Mouse (Mus musculus) common myeloid progenitor, adult 5-6 weeks (primary cell): ENCODE measurements around the gene Homer2. TPM values are rescaled to one million over a fixed set of nuclear protein-coding genes. Genes with fewer than 3 reads are reported as not detected.

Source experiments
- ATAC-seq: replicated peaks from 2 replicates; pipeline ENCODE4 v1.8.0; 2016; ENCODE audit warnings: low read depth, mild to moderate bottlenecking, moderate TSS enrichment, inconsistent platforms; ENCODE audit not compliant: poor library complexity, severe bottlenecking
- total RNA-seq: library from RNA; stranded (forward); fragments of 200-1000, 187-1606 nt; gene quantifications from 2 replicates; pipeline ENCODE4 v1.2.3, GENCODE M21; 2017

The Homer2 gene
- total RNA-seq, 1 experiment from 2014 or later: 0.78 TPM

DNA sequence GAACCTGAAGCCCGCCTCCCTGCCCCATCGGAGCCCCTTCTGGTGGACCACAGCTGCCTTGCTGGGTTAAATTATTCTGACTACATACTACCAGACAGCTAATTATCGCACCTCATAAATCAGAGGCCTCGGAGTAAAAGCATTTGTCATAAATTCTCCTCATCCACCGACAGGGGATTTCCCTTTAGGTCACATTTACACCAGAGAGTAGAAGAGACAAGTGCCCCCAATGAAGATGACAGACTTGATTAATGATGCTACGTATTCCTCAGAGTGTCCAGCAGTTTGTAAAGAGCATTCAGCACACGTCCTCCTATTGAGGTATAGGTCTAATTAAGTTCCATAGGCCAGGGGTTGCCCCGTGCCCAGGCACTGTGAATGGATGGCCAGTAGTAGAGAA, 50.7 kb downstream of the Homer2 start:
- ATAC-seq: no peak

DNA sequence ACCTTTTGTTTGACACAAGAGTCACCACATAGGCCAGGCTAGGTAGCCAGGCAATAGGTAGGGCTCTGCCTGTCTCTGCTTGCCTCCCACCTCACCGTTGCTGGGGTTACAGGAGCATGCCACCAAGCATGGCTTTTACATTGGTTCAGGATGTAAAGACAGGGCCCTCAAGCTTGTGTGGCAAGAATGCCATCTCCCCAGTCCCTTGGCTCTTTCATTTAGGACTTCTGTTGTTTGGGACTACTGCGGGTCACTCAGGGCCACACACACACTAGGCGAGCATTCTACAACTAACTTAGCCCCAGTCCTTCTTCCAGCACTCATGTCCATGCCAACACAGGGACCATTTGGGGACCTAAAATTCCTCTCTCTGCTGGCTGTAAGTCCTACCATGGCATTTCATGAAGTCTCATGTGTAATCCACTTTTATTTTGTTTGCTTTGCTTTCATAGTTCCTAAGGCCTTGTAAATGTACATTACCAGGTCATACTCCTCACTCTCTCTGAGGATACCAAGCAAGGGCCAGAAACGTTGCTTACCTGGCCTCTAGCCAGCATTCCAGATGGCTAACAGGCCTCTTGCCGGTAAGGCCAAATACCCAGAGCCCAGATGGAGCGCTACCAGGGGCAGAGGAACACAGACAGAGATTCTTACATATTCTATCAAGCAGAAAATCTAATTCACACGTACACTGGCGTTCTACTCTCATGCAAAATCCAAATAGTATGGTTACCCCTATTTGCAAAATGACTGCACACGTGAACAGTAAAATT, 52.2 kb downstream of the Homer2 start:
- no peak for ATAC-seq

DNA sequence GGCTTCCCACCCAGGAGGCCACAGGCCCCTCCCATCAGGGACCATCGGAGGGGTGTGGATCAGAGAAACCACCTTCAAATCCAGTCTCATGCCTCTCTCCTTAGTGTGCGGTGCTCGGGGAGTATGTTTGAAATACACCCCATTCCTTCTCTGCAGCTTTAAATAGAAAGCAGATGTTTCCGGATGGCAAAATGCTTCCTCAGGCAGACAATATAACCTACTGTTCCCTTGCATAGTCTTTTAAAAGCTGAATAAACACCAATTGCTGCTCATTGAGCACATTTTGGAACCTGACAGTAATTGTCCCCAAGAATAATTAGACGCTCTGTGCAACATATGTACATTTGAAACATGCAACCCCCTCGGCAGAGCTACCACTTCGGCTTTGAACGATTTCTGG, 53.3 kb downstream of the Homer2 start:
- ATAC-seq: no peak

DNA sequence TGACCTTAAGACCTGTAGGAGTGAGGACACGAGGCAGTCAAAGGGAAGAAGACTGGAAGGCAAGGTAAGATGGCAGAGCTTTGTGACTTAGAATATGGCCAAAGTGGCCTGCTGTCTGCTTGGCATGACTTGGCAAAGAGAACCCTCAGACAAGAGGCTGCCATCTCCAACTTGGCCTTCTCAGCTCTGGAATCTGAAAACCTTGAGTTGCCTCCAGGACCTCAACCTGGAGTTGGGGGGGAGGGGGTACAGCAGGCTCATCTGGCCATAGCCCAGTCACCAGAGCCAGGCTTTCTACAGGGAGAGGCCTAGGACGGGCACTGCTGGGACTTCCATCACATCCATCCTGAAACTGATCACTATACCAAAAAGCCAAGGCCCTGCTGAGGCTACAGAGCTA, 55.0 kb downstream of the Homer2 start:
- ATAC-seq: no peak

DNA sequence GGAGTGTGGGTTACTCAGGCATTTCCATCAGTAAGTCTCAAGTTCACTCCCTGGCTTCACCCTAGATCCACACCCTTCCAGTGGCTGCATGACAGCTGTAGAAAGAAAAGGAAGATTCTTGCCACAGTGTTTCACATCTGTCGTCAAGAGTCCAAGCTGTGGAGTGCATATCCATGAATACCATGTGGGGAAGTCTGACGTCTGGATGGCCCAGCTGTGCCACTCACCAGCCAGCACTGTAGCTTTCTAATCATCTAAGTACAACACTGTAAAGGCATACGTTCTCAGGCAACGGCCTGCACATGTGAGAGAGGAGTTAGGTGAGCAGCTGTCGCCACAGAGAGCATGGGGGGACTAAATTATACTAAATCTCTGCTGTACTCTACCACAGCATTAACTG, 56.0 kb downstream of the Homer2 start:
- no peak for ATAC-seq

DNA sequence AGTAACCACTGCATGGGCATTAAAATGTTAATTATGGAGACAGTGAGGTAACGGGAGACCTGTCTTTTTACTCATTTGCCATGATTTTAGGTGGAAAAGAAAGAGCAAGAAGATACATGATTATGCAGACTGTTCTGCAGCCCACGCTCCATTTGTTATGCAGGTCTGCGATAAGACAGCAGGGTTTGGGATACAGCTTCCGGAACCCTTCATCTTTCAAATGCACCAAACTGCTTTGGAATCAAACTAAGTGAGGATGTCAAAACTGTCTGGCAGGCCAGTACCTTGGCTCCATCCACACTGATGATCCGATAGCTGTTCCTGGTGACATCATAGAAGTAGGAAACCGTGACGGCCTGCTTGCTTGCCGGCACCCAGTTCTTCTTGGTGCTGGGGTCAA, 58.1 kb downstream of the Homer2 start:
- ATAC-seq: no peak

DNA sequence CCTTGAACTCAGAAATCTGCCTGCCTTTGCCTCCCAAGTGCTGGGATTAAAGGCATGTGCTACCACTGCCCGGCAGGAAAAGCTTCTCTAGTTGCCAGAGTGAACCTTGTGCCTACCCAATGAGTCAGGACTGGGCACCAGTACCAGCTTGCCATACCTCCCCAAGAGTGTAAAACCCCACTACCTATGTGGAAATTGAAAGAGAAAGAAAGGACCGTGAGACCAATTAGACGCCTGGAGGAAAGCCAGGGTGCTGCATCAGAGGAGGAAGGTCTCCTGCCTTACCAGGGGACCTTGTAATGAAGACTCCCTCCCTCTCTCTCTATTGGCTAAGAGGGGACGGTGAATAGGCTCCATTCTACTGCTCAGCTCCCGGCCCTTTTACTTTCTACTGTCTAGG, 59.4 kb downstream of the Homer2 start:
- no peak for ATAC-seq

DNA sequence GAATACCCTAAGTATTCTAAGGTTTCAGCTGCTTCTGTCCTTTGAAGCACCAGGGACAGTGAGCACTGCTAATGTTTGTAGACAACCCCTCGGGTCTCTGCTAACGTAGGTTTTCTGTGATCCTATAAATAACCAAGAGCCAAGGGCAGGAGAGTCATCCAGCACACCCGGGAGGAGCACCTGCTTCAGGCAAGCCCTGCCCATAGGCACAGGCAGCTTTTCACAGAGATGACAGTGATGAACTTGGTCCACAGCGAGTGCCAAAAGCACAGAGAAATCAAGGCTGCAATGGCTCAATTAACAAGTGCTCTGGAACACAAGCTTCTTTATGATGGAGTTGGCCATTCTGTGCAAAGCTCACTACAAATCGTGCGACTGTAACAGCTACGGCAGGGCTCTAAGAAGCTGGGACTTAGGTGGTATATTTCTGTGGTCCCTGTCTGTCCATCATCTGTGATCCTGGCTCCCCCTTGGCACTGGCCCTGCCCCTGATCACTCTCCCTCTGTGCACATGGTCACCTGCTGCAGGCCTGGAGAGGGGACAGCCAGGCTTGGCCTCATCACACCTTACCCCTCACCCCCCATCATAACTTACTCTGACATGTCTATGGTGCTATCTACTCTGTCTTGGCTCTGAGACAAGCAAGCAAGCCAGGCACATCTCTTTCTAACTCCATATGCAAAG, 62.6 kb downstream of the Homer2 start:
- no peak for ATAC-seq

DNA sequence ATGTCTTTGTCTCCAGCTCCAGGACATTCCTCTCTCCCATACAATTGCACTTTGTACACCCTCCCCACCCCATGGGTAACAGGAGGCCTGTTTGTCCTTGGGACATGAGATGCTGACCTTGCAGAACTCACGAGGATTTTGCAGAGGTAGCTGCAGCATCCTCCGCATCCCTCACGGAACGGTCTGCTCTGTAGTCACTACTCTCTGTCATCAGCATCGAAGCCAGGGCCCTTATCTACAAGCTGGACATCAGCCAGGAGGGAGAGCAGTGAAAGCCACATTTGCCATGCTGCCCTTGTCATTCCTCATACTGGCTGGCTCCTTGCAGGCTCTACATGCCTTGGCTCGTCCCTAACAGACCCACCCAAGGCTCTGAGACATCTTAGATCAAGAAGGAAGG, 66.2 kb downstream of the Homer2 start:
- ATAC-seq: no peak

DNA sequence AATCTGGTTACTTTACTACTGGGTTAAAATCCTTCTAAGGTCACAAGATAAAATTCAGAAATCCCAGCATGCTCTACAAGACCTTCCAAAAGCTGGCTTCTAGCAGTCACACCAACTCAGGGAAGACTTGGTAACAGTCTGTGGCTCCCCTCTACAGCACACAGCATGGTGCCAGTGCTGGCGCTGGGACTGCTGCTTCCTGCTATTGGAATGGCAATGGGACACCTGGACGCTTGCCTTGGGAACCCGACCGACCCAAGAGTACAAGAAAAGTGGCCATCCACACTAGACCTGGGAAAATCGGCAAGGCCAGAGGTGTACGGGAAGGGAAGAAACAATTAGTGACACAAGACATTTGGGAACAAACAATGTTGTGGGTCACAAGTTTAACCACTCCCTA, 74.7 kb downstream of the Homer2 start:
- ATAC-seq: no peak

DNA sequence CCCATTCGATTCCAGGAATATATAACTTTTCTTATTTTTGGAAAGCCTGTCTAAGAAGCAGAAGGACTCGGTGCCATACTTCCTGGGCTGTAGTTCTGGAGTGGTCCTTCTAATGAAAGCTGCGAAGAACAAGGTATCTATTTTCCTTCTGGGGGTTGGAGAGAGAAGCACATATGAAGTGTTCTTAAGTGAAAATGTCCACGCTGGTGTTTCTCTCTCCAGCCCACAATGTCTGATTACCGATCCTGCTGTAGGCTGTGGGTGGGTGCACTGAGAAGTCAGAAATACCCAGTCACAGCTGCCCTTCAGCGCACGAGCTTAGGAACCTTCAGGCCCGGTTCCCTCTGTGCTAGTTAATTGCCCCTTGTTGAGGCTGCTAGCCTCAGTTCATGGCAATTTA, 76.1 kb downstream of the Homer2 start:
- no peak for ATAC-seq

DNA sequence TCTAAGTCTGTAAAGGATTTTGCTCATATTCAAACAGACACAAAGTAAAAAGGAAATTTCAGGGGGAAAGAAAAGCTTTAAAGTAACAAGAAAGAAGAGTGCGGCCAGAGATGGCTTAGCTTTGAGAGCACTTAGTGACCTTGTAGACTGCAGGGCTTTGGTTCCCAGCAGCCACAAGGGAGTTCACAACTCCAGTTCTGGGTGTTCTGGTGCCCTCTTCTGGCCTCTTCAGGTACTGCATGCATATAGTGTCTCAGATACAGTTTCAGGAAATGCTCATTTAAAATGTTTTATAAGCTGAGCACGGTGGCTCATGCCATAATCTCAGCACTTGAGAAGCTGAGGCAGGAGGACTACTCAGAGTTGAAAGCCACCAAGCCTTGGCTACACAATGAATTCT, 80.9 kb downstream of the Homer2 start:
- 0 out of 2 replicates have a peak, but pooled peaks have one; percentile 52 for ATAC-seq

DNA sequence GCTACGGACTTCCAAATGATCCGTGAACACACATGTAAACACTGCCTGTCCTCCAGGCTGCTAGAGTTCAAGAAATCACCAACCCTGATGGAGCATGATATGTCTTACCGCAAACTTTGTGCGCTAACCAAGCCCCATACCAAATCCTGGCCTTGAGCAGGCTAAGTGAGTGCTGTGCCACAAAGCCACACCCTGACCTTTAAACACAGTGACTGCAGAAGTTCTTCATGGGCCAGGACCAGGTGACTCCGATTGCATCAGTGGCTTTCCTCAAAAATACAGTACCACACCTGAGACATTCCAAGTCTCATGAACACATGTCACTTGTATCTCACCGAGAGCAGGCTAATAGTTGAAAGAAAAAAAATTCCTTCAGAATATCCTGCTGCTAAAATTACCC, 83.6 kb downstream of the Homer2 start:
- ATAC-seq: no peak

DNA sequence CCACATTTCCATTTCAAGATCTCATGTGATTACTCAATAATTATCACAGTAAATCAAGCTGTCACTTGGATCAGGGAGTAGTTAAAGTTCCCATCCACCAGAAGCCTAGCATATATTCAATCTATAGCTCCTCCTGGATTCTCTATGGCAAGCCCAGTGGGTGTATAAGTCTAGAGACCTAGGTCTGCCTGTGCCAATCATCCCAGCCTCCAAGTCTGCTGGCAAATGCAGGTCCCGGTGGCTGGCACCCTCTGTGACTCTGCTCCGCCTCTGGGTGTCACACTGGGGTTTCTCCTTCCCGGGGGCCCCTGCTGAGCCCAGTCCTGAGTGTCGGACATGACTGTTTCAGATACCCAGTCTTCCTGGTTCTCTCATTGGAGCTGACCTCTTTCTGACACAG, 84.5 kb downstream of the Homer2 start:
- ATAC-seq: no peak

DNA sequence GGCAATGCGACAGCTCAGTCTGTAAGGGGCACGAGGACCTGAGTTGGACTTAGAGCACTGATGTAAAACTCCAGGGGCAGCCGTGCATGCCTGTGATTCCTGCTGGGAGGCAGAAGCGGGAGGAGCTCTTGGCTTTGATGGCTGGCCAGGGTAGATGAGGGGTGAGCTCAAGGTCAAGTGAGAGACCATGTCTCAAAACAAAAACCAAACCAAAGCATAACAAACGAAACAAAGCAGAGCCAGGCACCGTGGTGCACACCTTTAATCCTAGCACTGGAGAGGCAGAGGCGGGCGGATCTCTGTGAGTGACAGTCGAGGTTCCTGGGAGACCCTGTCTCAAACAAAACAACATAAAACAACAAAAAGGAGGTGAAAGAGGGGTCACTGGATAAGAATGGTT, 92.3 kb downstream of the Homer2 start:
- ATAC-seq: no peak

DNA sequence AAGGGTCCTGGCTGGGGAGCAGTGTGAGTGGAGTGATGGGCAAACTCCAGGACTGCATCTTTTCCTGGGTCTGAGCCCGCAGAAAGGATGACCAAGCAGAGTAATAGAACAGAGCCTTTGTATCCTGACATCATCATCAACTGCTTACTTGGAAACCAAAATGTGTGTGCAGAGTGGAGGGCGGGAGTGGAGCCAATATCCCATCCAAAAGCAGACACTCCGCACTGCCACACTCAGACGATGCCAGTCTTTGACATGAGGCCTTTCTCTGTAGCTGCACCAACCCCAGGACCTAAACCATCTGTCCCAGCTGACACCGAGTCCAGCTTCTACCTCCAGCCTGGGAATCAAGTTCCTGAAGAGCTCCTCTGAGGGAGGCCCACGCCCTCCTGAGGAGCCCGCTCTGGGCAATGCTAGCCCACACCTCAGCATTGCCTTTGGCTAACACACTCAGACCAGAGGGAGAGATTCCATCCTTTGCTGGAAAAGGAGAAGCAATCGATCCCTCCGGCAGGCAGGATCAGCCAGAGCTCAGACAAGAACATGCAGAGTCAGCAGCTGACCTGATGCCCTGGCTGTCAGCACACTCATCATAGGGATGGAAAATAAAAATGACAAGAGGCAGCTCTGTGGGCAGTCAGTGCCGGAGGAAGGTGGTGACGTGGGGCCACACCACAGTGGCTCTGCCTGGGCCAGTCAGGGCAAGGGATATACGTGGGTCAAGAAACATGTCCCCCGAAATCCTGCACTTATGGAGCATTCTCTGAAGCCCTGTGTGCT, 94.3 kb downstream of the Homer2 start:
- ATAC-seq: no peak

DNA sequence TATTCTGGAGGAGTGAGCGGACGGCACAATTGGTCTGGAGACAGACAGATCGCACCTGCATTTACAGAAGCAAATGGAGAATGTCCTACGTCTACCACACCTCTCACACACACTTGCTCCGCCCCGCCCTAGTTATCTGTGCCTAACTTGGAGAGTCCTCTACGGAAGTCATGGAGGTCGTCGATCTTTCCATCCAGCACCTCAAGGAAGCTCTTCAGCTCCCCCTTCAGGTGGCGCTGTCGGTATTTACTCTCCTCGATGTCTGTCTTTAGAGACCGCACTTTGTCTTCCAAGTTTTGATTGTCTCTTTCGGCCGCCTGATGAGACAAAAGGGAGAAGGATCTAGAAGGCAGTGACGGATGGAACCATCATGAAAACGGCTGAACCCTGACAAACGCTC, 97.2 kb downstream of the Homer2 start:
- ATAC-seq: peak; percentile 67

DNA sequence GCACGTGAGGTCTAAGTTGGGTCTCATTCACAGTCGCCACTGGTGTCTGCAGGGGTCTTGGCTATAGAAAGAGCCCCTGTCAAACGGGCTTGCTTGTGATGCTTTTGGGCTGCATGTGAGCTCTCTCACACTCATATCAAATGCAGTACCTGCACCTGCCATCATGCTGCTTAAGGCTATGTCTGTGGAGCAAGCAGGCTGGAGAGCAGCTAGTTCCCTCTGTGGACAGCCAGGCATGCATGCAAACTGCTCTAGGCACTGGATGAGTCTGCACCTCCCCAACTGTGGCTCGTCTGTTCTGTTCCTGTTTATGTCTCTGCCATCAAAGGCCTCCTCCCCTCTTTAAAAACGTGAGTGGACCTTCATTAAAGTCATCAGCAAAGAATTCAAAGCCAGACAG, 100.9 kb downstream of the Homer2 start:
- 0 out of 2 replicates have a peak, but pooled peaks have one; percentile 47 for ATAC-seq

DNA sequence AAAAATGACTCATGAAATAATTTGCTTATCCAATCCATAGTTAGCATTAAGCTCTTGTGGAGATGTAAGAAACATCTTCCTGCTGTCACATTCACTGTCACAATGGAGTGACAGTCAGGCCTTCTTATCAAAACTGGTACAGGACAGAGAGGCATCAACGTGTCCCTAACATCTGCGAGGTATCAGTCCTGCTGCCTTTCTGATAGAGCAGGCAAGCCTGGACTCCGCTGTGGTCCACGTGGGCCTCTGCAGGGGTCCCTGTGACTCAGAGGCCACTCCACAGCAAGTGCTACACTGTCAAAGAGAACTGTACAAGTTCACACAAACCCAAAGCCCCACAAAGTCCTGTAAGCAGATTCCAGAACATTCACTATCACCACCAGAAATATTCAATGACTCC, 101.8 kb downstream of the Homer2 start:
- no peak; the same call in 1 of the 2 replicates for ATAC-seq

DNA sequence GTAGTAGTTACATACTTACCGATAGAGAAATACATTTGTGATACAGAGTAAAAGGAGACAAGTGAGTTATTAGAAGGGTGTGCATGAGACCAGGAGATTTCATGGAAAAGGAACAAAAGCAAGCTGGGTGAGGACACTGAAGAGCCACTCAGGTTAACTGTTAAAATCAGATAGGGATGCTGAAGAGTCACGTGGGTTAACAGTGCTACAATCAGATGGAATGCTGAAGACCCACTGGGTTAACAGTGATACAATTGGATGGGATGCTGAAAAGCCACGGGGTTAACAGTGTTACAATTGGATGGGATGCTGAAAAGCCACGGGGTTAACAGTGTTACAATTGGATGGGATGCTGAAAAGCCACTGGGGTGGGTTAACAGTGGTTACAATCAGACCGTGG, 102.3 kb downstream of the Homer2 start:
- no peak for ATAC-seq
